Mouse (Mus musculus) C2C12 (cell line): ENCODE data around the gene Lurap1l. TPM values are rescaled to one million over a fixed set of nuclear protein-coding genes. Genes with fewer than 3 reads are reported as not detected.
"Not testable (repeated sequence)": the region's sequence is repeated elsewhere in the genome, so short reads cannot be mapped to it uniquely, and the experiment has no call there.

Experiments
- H3K27me3 ChIP-seq: one replicate; pipeline ENCODE4 v1.6.1; 2011; ENCODE audit not compliant: control insufficient read depth, insufficient read depth, insufficient read length
- H3K36me3 ChIP-seq: one replicate; pipeline ENCODE4 v1.6.1; 2011; ENCODE audit not compliant: control insufficient read depth, insufficient read depth
- H3K4me3 ChIP-seq: one replicate; pipeline ENCODE4 v1.5.1; 2011; ENCODE audit warnings: mild to moderate bottlenecking, control low read depth; ENCODE audit not compliant: poor library complexity, insufficient read depth, severe bottlenecking
- H3K79me2 ChIP-seq: one replicate; pipeline ENCODE4 v1.6.1; 2011; ENCODE audit not compliant: control insufficient read depth, insufficient read depth
- H3K79me3 ChIP-seq: one replicate; pipeline ENCODE4 v1.6.1; 2011; ENCODE audit warnings: low read depth, control low read depth
- H3ac ChIP-seq: one replicate; pipeline ENCODE3; 2011; ENCODE audit warnings: low read depth; ENCODE audit not compliant: control insufficient read depth, insufficient read length
- CEBPB ChIP-seq: IDR thresholded peaks from one replicate; pipeline ENCODE4 v1.6.1; 2011; ENCODE audit warnings: low read depth, mild to moderate bottlenecking, control low read depth, moderate library complexity
- CTCF ChIP-seq: IDR thresholded peaks from one replicate; pipeline ENCODE4 v1.5.1; 2011; ENCODE audit not compliant: control insufficient read depth, insufficient read depth, insufficient read length
- FOSL1 ChIP-seq: IDR thresholded peaks from one replicate; pipeline ENCODE4 v1.8.0; 2011; ENCODE audit warnings: mild to moderate bottlenecking, low read length; ENCODE audit not compliant: poor library complexity, insufficient read depth, severe bottlenecking
- MAX ChIP-seq: IDR thresholded peaks from one replicate; pipeline ENCODE4 v1.6.1; 2011; ENCODE audit warnings: mild to moderate bottlenecking, control low read depth
- MYOD1 ChIP-seq: IDR thresholded peaks from one replicate; pipeline ENCODE4 v1.6.1; 2011; ENCODE audit warnings: low read depth; ENCODE audit not compliant: control insufficient read depth, insufficient read length
- MYOG ChIP-seq: IDR thresholded peaks from one replicate; pipeline ENCODE4 v1.6.1; 2011; ENCODE audit not compliant: control insufficient read depth, insufficient read length; ENCODE audit errors: extremely low read depth
- USF1 ChIP-seq: IDR thresholded peaks from one replicate; pipeline ENCODE4 v1.6.1; 2011; ENCODE audit warnings: low read depth, mild to moderate bottlenecking, control low read depth, moderate library complexity
- polyA plus RNA-seq: library from polyadenylated mRNA; unstranded; fragments of >200 nt; fragmentation: generic; extraction: Trizol; gene quantifications from one replicate; pipeline ENCODE4 v1.2.1, GENCODE M21; 2012; ENCODE audit warnings: missing spikeins

The Lurap1l gene
- polyA plus RNA-seq, 1 experiment, result 42.9 TPM

DNA sequence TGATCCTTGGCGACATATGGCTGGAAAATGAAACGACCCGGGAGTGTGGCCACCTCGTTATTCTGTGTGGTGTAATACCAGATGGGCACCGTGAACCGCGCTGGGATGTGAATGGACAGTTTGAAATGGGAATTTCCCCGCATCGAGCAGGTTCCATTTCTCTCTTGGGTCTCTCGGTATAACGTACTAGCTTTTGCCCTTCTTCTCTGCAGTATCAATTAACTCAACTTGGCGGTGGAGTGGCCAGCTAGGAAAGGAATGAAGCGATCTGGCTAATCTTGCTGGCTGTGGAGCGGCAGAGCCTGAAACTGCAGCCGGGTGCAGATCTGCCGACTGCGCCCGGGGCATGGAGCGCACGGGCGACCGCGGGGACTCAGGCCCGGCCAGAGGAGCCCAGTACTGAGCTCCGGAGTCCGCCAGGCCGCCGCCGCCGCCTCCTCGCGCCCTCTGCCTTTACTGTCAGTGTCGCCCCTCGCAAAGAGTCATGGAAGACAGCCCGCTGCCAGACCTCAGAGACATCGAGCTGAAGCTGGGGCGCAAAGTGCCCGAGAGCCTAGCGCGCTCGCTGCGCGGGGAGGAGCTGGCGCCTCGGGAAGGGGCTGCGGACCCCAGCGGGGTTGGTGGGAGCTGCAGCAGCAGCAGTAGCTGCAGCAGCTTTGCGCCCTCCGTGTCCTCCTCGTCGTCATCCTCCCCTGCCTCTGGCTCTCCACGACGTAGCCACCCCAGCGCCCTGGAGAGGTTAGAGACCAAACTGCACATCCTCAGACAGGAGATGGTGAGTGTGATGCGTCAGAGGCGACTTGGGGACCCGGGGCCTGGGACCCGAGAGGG lies 640 bp downstream of the Lurap1l start:
- no peaks in the 10 kb centered on the region for H3K27me3 ChIP-seq
- peaks cover 49% of the 10 kb centered on the region for H3K79me3 ChIP-seq
- H3K79me2 ChIP-seq, result peaks cover 58% of the 10 kb centered on the region
- peak overlapping the region; percentile 72 for H3K4me3 ChIP-seq
- TF ChIP-seq CEBPB (peak; percentile 3), MYOG (no peak)
- peak overlapping the region; percentile 98 for H3ac ChIP-seq
- peaks cover 14% of the 10 kb centered on the region for H3K36me3 ChIP-seq

DNA sequence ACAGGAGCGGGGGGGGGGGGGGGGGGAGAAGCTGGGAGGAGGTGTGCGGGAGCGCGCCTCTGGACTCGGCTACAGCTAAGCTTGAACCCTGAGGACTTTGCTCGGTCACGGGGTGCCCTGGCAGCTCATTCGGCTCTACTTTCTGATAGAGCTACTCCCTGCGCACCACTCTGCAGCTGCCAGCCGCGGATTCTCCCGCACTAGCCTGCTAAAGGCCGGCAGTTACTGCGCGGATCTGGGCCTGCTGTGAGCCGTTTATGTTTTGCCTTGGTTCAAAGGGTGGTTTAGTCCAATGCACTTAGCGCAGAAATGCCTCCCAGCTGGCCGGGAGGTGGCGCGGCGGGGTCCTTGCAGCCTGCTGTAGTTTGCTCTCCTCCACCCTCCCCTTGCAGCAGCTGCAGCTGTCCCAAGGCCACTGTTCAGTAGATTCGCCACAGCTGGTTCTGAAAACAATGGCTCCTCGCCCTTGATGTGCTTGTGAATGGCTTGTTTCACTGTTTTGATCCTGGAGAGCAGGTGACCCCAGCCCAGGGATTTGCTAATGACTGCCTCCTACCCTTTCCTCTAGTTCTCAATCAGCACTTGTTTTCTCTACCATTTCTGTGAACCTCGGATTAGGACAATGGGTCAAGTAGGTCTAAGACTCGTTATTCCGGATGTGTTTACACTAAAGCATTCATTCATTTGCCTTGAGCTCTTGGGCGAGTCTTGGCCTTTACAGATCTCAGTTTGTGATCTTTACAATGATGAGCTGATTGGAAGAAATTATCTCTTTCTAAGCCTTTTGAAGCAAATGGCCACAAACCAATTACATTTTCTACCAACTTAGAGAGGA lies 1.5 kb downstream of the Lurap1l start:
- H3K79me2 ChIP-seq, result peaks cover 66% of the 10 kb centered on the region
- H3K36me3 ChIP-seq, result peaks cover 14% of the 10 kb centered on the region
- peak; percentile 90 for TF ChIP-seq MYOD1
- no peak for TF ChIP-seq FOSL1
- peak; percentile 86 for TF ChIP-seq CTCF
- TF ChIP-seq MYOG, result no peak
- no peak for TF ChIP-seq CEBPB
- no peak for TF ChIP-seq USF1
- TF ChIP-seq MAX, result peak; percentile 76
- H3K4me3 ChIP-seq, result peak overlapping the region; percentile 72
- peak overlapping the region; percentile 98 for H3ac ChIP-seq
- peaks cover 52% of the 10 kb centered on the region for H3K79me3 ChIP-seq
- no peaks in the 10 kb centered on the region for H3K27me3 ChIP-seq

GRCm38 (mm10) chr4:80915211-80915610 lies 4.8 kb downstream of the Lurap1l start:
- H3ac ChIP-seq, result no peak overlapping the region
- H3K27me3 ChIP-seq, result no peaks in the 10 kb centered on the region
- peaks cover 99% of the 10 kb centered on the region for H3K79me2 ChIP-seq
- no peak for TF ChIP-seq MAX
- TF ChIP-seq CEBPB, result no peak
- H3K79me3 ChIP-seq, result peaks cover 84% of the 10 kb centered on the region
- no peak overlapping the region for H3K4me3 ChIP-seq
- H3K36me3 ChIP-seq, result peaks cover 14% of the 10 kb centered on the region

- peaks cover 99% of the 10 kb centered on the region for H3K79me2 ChIP-seq
- no peak overlapping the region for H3ac ChIP-seq
- H3K27me3 ChIP-seq, result no peaks in the 10 kb centered on the region
- TF ChIP-seq FOSL1, result peak; percentile 89
- no peak for TF ChIP-seq CTCF
- peak; percentile 72 for TF ChIP-seq MYOD1
- peaks cover 14% of the 10 kb centered on the region for H3K36me3 ChIP-seq
- peaks cover 85% of the 10 kb centered on the region for H3K79me3 ChIP-seq
- H3K4me3 ChIP-seq, result no peak overlapping the region
Observed at GRCm38 (mm10) chr4:80916695-80917094, 6.2 kb downstream of the Lurap1l start.

GRCm38 (mm10) chr4:80917128-80917527 lies 6.7 kb downstream of the Lurap1l start:
- not testable (repeated sequence) for H3K27me3 ChIP-seq, H3ac ChIP-seq, H3K4me3 ChIP-seq
- peaks cover 99% of the 10 kb centered on the region for H3K79me2 ChIP-seq
- H3K36me3 ChIP-seq, result peaks cover 14% of the 10 kb centered on the region
- peaks cover 84% of the 10 kb centered on the region for H3K79me3 ChIP-seq

DNA sequence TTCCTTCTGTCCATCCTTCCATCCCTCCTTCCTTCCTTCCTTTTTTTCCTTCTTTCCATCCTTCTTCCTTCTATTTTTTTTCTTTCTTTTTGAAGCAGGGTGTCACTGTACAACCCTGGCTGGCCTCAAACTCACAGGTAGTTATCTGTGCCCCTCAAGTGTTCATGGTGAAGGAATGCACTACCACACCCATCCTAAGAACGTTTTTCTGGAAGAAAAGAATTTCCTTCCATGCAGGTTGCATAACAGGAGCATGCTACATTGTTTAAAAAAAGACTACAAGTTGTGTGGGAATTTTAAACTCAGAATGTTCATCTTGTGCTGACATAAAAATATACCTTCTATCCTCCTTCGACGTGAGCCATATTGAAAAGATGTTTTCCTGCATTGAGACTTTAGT lies 7.4 kb downstream of the Lurap1l start:
- peaks cover 12% of the 10 kb centered on the region for H3K36me3 ChIP-seq
- H3K79me3 ChIP-seq, result peaks cover 84% of the 10 kb centered on the region
- H3K27me3 ChIP-seq, result no peaks in the 10 kb centered on the region
- H3K4me3 ChIP-seq, result no peak overlapping the region
- no peak overlapping the region for H3ac ChIP-seq
- peaks cover 99% of the 10 kb centered on the region for H3K79me2 ChIP-seq
- TF ChIP-seq FOSL1 (no peak), CEBPB (peak; percentile 65), CTCF (no peak), MYOD1 (no peak), MYOG (no peak)
